In genomic region chr3:145575340-145575739, GRCm38 (mm10) we compare ENCODE assay signal across 7 mouse cellular contexts. TPM values are rescaled to one million over a fixed set of nuclear protein-coding genes. Genes with fewer than 3 reads are reported as not detected.
DNase-seq lines count a peak whose midpoint lies in the region; ATAC-seq lines count a peak whose summit lies in the region.

No protein-coding gene starts in this region.

- DNase-seq in lung, postnatal 4 days: no peak
- no peak for DNase-seq in adrenal gland, adult 2 months
- no peak for DNase-seq in right cerebral cortex, adult 2 months (ENCODE audit: low spot score in 2 of 2)
- DNase-seq in layer of hippocampus, postnatal 14 days (ENCODE audit: low spot score in 2 of 2): no peak

- WGBS in lung, embryonic 15.5 days: 73% methylated on average over 7 of the region's 7 CpGs
- 85% methylated on average over 7 of the region's 7 CpGs for WGBS in hindbrain, embryonic 12.5 days

- no peaks in the 10 kb centered on the region for H3K9me3 ChIP-seq in lung, embryonic 15.5 days
- H3K9me3 ChIP-seq in hindbrain, embryonic 12.5 days (replicated peaks): no peaks in the 10 kb centered on the region

- H3K27ac ChIP-seq in lung, embryonic 15.5 days: no peak overlapping the region
- no peak overlapping the region for H3K27ac ChIP-seq in hindbrain, embryonic 12.5 days

- H3K36me3 ChIP-seq in lung, embryonic 15.5 days: peaks cover 15% of the 10 kb centered on the region
- H3K36me3 ChIP-seq in hindbrain, embryonic 12.5 days: peaks cover 19% of the 10 kb centered on the region

- peaks cover 9% of the 10 kb centered on the region for H3K4me1 ChIP-seq in lung, embryonic 15.5 days
- H3K4me1 ChIP-seq in hindbrain, embryonic 12.5 days: peaks cover 12% of the 10 kb centered on the region

- no peak for ATAC-seq in lung, embryonic 15.5 days (ENCODE audit: borderline replicate concordance, extremely low read depth, low FRiP score, low TSS enrichment)
- ATAC-seq in hindbrain, embryonic 12.5 days (ENCODE audit: low FRiP score): no peak; the same call in 1 of the 2 replicates
- ATAC-seq in megakaryocyte, adult 5-6 weeks (ENCODE audit: poor library complexity, severe bottlenecking): peak; percentile 10; the same call in 1 of the 2 replicates

- H3K27me3 ChIP-seq in lung, embryonic 15.5 days: no peaks in the 10 kb centered on the region
- no peaks in the 10 kb centered on the region for H3K27me3 ChIP-seq in hindbrain, embryonic 12.5 days

- no peak overlapping the region for H3K9ac ChIP-seq in lung, embryonic 15.5 days
- no peak overlapping the region for H3K9ac ChIP-seq in hindbrain, embryonic 12.5 days

- H3K4me2 ChIP-seq in lung, embryonic 15.5 days: peak overlapping the region; percentile 73; the same call in 1 of the 2 replicates
- H3K4me2 ChIP-seq in hindbrain, embryonic 12.5 days (replicated peaks): peak overlapping the region; percentile 78

- H3K4me3 ChIP-seq in lung, embryonic 15.5 days: no peak overlapping the region
- H3K4me3 ChIP-seq in hindbrain, embryonic 12.5 days: 0 out of 2 replicates have a peak overlapping the region, but pooled peaks have one; percentile 84

RNA-seq across cellular contexts. Expression of gene Znhit6, which starts 0.7 kb away (rescaled TPM):
- polyA plus RNA-seq in lung, embryonic 15.5 days (2015; fragmentation: Nextera tagmentation; extraction: Ambion mirVana): 30.2 and 32.1 TPM in 2 replicates
- 40.7 and 43.4 TPM in 2 replicates for polyA plus RNA-seq in hindbrain, embryonic 12.5 days (2016; fragmentation: Nextera tagmentation; extraction: Ambion mirVana)
- 14.0 and 20.3 TPM in 2 replicates for total RNA-seq in megakaryocyte, adult 5-6 weeks (2015)
- total RNA-seq in megakaryocyte, adult 5-6 weeks (2017): 11.4 and 13.8 TPM in 2 replicates
- total RNA-seq in adrenal gland, adult 2 months (2021): 10 to 100 TPM; 15.0 to 16.0 TPM
- polyA plus RNA-seq in adrenal gland, adult 2 months (2012; rRNA removed): 0.39 and 0.58 TPM in 2 replicates
- 10 to 100 TPM; 17.4 to 17.5 TPM for total RNA-seq in layer of hippocampus, postnatal 14 days (2021)
